Mouse (Mus musculus) ES-E14 (cell line): ENCODE measurements around the gene Snapc5.

Experiments used
- HCFC1 ChIP-seq: IDR thresholded peaks from 2 replicates; pipeline ENCODE4 v1.6.1; 2012; ENCODE audit warnings: low read length, inconsistent platforms, borderline replicate concordance; ENCODE audit not compliant: insufficient read depth
- MAFK ChIP-seq: IDR thresholded peaks from 2 replicates; pipeline ENCODE4 v1.6.1; 2014; ENCODE audit warnings: mild to moderate bottlenecking, low read depth, low read length, inconsistent platforms; ENCODE audit not compliant: insufficient read depth
- ZC3H11A ChIP-seq: IDR thresholded peaks from 2 replicates; pipeline ENCODE4 v1.6.1; 2012; ENCODE audit warnings: low read depth, mild to moderate bottlenecking, inconsistent platforms, low read length, borderline replicate concordance
- ZNF384 ChIP-seq: IDR thresholded peaks from 2 replicates; pipeline ENCODE4 v1.6.1; 2012; ENCODE audit warnings: low read depth, low read length, inconsistent platforms

DNA sequence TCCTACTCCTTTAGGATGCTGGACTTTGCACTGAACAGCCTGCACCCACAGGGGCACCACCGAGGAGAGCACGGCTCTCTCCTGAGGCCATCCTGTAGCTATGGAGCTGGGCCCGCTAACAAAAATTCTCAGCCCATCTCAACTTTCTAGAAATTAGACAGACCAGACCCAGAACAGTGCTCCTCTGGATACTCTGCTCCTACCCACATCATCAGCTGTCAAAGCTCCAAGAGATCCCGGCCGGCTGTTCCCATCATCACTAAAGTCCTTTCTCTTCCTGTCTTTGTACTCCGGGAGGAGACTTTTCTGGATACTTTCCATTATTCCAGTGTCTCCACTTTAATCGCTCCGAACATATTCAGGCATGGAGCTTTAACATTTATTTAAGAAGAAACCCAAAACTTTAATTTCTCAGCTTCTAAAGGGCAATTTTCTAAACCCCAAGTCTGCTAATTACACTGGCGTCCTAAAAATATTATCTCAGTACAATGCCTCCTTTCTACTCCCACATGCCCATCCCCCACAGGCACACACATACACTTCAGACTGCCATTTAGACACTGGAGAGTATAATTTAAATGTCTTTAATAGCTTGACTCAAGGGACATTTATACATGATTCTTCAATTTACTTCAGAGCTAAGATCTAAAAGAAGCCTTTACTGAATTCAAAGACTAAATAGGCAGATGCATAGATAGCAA lies 53.3 kb downstream of the Snapc5 start:
- TF ChIP-seq ZC3H11A: no peak
- no peak for TF ChIP-seq ZNF384
- no peak for TF ChIP-seq MAFK
- TF ChIP-seq HCFC1: no peak
